Mouse (Mus musculus) hindbrain, embryonic 15.5 days (tissue): ENCODE results near the gene Scgb3a1. TPM values are rescaled to one million over a fixed set of nuclear protein-coding genes. Genes with fewer than 3 reads are reported as not detected.

Source experiments
- ATAC-seq: fragments of 200-750 bp; cut with Nextera tagmentation; 2 replicates; pipeline ENCODE4 v1.8.0; 2017; ENCODE audit warnings: low read depth, moderate number of reproducible peaks, moderate TSS enrichment; ENCODE audit not compliant: low FRiP score
- H3K27ac ChIP-seq: fragments of 300-500 bp; sonication (generic); replicated peaks from 2 replicates; pipeline ENCODE4 v1.5.1; 2015; ENCODE audit warnings: mild to moderate bottlenecking, inconsistent platforms
- H3K27me3 ChIP-seq: fragments of 300-500 bp; sonication (generic); 2 replicates; pipeline ENCODE4 v1.6.1; 2015; ENCODE audit warnings: control low read depth, inconsistent platforms
- H3K36me3 ChIP-seq: fragments of 300-500 bp; sonication (generic); 2 replicates; pipeline ENCODE4 v1.6.1; 2015; ENCODE audit warnings: control low read depth, inconsistent platforms
- H3K4me1 ChIP-seq: fragments of 300-500 bp; sonication (generic); replicated peaks from 2 replicates; pipeline ENCODE4 v1.6.1; 2015; ENCODE audit warnings: control low read depth, inconsistent platforms
- H3K4me2 ChIP-seq: fragments of 300-500 bp; sonication (generic); 2 replicates; pipeline ENCODE4 v1.6.1; 2015; ENCODE audit warnings: moderate library complexity, mild to moderate bottlenecking, inconsistent platforms
- H3K4me3 ChIP-seq: fragments of 300-500 bp; sonication (generic); 2 replicates; pipeline ENCODE4 v1.5.1; 2015; ENCODE audit warnings: mild to moderate bottlenecking, inconsistent platforms
- H3K9ac ChIP-seq: fragments of 300-500 bp; sonication (generic); 2 replicates; pipeline ENCODE4 v1.6.1; 2015; ENCODE audit warnings: inconsistent platforms
- H3K9me3 ChIP-seq: fragments of 300-500 bp; sonication (generic); 2 replicates; pipeline ENCODE4 v1.6.1; 2016; ENCODE audit warnings: control low read depth, inconsistent platforms
- WGBS: fragments of 180-500 bp; shearing (Covaris S2); methylation state at CpG from one replicate; pipeline ENCODE4 v1.1.7; 2015; 5-methylcytosine and 5-hydroxymethylcytosine counted together
- polyA plus RNA-seq: library from polyadenylated mRNA; unstranded; fragments of >200 nt; fragmentation: Nextera tagmentation; extraction: Ambion mirVana; gene quantifications from 2 replicates; pipeline ENCODE4 v1.2.1, GENCODE M21; 2015

Gene Scgb3a1
- polyA plus RNA-seq: 0.36 and 0.56 TPM in 2 replicates

DNA sequence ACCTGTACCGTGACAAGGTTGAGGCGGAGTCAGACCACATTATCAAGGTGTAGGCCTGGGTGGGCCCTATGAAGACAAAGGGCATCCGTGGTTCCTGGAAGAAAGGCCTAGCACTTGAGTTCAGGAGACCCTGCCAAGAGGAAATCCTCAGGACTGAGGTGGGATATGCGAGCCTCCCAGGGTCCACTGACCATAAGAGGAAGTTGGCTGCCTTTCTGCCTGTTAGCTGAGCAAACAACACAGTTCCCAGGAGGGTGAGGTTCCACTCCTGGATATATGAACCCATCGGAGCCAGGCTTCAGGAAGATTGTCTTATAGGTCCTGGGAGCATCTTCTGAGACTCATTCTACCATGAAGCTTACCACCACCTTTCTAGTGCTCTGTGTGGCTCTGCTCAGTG is at the start of gene Scgb3a1:
TSS of gene Scgb3a1 (plus strand) at position 301 of the 400 bp plus-strand sequence.
- H3K27me3 ChIP-seq: no peaks in the 10 kb centered on the region
- no peaks in the 10 kb centered on the region for H3K36me3 ChIP-seq
- no peak within 1 kb of the TSS for H3K27ac ChIP-seq
- H3K4me2 ChIP-seq: no peak within 1 kb of the TSS
- H3K9ac ChIP-seq: no peak within 1 kb of the TSS
- H3K4me1 ChIP-seq: no peaks in the 10 kb centered on the region
- WGBS: 77% methylated on average over 5 of the region's 5 CpGs
- H3K4me3 ChIP-seq: no peak within 1 kb of the TSS
- no peak for ATAC-seq
- no peaks in the 10 kb centered on the region for H3K9me3 ChIP-seq

DNA sequence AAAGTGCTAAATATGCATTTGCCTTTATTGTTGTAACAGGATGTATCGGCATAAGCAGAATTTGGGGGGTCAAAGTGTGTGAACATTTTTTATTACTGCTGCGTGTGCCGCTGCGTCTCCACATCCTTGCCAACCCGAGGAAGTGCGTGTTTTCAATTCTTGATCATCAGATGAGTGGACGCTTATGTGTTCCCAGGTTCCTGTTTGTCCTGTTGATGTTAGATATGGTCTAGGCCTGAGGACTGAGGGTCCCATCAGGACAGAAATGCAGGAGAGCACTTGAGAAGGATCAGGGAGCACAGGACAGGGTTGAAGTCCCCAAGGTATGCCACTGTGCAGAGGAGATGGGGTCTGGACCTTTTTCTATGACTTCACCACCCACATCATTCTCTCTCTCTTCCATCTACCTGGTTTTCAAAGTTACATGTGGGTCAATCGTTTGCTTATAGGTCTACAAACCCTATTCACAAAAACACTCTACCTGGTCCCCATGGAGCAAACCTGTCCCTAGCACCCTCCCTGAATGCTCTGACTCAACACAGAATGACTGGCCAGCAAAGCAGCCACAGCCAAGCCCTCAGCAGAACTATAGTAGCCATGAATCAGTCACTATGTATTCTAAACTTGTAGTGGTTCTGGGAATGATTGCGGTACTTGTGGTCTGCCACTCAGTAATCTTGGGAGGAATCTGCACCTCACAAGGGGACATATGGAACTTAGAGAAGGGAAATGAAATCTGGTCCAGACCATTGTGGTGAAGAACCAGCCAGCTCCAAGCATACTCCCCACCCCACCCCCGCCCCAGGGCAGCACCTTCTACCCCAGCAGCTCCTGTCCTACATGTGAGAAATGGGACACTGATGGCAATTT is 47.3 kb upstream of the Scgb3a1 start:
- no peak for ATAC-seq
- 94% methylated on average over 10 of the region's 10 CpGs for WGBS
- H3K4me2 ChIP-seq: no peak overlapping the region
- no peaks in the 10 kb centered on the region for H3K9me3 ChIP-seq
- H3K27me3 ChIP-seq: peaks cover 18% of the 10 kb centered on the region
- H3K27ac ChIP-seq: no peak overlapping the region
- no peak overlapping the region for H3K4me3 ChIP-seq
- no peaks in the 10 kb centered on the region for H3K4me1 ChIP-seq
- no peaks in the 10 kb centered on the region for H3K36me3 ChIP-seq
- H3K9ac ChIP-seq: no peak overlapping the region

DNA sequence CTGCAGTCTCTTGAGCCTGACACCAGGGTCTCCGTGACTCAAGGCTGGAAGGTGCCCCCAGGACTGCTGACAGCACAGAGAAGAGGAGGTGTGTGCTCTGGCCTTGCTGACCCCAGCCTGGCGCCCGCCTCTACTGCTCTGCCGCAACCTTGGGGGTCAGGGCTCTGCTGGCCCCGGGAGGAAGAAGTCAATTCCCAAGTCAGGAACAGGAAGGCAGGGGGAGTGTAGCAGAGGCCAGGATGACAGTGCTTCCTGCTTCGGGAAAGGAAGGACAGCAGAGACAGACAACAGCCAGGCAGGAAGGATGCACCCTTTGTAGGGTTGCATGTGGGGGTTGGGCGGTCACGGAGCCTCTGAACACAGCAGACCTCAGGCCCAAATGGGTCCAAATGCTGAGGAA is 44.9 kb upstream of the Scgb3a1 start:
- WGBS: 78% methylated on average over 8 of the region's 8 CpGs
- no peaks in the 10 kb centered on the region for H3K4me1 ChIP-seq
- ATAC-seq: no peak
- no peaks in the 10 kb centered on the region for H3K9me3 ChIP-seq
- H3K36me3 ChIP-seq: no peaks in the 10 kb centered on the region
- no peak overlapping the region for H3K27ac ChIP-seq
- H3K9ac ChIP-seq: no peak overlapping the region
- peaks cover 7% of the 10 kb centered on the region for H3K27me3 ChIP-seq
- H3K4me2 ChIP-seq: no peak overlapping the region
- no peak overlapping the region for H3K4me3 ChIP-seq

DNA sequence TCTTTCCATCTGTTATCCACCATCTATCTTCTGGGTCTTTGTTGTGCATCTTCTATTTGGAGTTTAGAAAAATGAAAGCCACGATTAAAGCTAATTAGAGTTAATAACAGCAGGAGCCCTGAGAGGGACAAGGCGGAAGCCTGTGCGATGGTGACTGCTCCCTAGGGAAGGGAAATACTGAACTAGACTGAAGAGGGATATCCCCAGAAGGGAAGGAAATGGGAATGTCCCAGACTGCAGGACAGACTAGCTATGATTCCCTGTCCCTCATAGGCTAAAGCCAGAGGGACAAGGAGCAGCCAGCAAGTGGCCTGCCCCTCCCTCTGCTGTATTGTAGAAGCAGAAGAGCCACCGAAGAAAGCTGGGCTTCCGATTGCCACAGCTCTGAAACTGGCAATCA is 41.5 kb upstream of the Scgb3a1 start:
- no peaks in the 10 kb centered on the region for H3K36me3 ChIP-seq
- H3K27me3 ChIP-seq: no peaks in the 10 kb centered on the region
- WGBS: 72% methylated on average over 5 of the region's 5 CpGs
- ATAC-seq: no peak
- H3K4me2 ChIP-seq: no peak overlapping the region
- H3K27ac ChIP-seq: no peak overlapping the region
- no peak overlapping the region for H3K9ac ChIP-seq
- H3K4me1 ChIP-seq: no peaks in the 10 kb centered on the region
- no peak overlapping the region for H3K4me3 ChIP-seq
- no peaks in the 10 kb centered on the region for H3K9me3 ChIP-seq

DNA sequence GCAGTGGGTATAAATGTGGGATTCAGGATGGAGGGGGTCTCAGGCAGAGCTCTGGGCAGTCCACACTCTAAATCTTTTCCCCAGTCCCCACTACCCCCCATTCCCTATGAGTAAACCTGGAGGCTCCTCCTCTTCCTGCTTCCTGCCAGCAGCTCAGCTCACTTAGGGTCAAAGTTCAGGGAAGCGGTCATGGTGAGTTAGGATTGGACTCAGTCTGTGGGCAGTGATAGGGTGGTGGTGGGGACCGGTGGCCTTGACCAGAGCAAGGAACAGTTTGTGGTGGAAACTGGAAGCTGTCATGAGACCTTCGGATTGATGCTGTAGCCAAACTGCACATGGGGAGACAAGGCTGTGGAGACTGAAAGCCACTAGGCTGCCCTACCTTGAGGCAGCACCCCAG is 39.3 kb upstream of the Scgb3a1 start:
- 89% methylated on average over 3 of the region's 3 CpGs for WGBS
- Histone ChIP-seq H3K27ac (no peak overlapping the region), H3K4me3 (no peak overlapping the region), H3K9ac (no peak overlapping the region), H3K27me3 (no peaks in the 10 kb centered on the region), H3K9me3 (no peaks in the 10 kb centered on the region), H3K4me1 (no peaks in the 10 kb centered on the region), H3K4me2 (no peak overlapping the region), H3K36me3 (no peaks in the 10 kb centered on the region)
- ATAC-seq: no peak

DNA sequence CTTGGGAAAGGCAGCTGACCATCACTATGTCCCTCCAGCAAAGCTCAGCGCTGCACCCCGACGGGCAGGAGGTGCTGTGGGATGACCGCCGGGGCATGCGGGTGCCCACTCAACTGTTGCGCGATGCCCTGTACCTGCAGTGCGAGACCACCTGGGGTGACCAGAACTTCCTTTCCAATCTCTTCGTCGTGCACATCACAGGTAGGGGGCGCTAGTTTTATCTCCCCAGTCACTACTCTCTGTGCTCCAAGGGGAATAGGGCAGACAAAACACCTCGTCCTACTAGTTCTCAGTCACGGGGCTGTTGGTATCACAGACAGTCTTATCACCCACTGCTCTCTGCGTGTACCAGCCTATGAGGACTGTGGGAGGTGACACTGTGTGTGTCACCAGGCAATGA is 37.5 kb upstream of the Scgb3a1 start:
- Histone ChIP-seq H3K9ac (no peak overlapping the region), H3K36me3 (no peaks in the 10 kb centered on the region), H3K4me1 (no peaks in the 10 kb centered on the region), H3K4me3 (no peak overlapping the region), H3K27me3 (no peaks in the 10 kb centered on the region), H3K9me3 (no peaks in the 10 kb centered on the region), H3K4me2 (no peak overlapping the region), H3K27ac (no peak overlapping the region)
- WGBS: 64% methylated on average over 15 of the region's 15 CpGs
- no peak for ATAC-seq

DNA sequence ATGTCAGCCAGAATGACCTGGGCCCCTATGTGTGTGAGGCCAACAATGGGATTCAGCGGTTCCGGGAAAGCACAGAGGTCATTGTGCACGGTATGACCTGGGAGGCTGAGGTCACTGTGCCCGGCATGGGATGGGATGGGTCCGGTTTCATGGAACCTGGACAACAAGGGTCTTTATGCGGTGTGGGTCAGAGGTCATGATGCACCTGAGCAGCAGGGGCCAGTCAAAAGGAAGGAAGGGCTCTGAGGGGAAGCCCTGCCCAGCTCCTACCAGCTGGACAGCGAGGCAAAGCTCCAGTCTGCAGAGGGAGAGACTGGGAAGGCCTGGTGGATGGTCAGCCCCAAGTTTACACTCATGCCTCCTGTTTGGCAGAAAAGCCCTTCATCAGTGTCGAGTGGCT is 36.7 kb upstream of the Scgb3a1 start:
- Histone ChIP-seq H3K27me3 (no peaks in the 10 kb centered on the region; the same call in 1 of the 2 replicates), H3K4me1 (no peaks in the 10 kb centered on the region), H3K4me2 (no peak overlapping the region), H3K4me3 (no peak overlapping the region), H3K9me3 (no peaks in the 10 kb centered on the region), H3K9ac (no peak overlapping the region), H3K27ac (no peak overlapping the region), H3K36me3 (no peaks in the 10 kb centered on the region)
- WGBS: 71% methylated on average over 8 of the region's 8 CpGs
- no peak for ATAC-seq

DNA sequence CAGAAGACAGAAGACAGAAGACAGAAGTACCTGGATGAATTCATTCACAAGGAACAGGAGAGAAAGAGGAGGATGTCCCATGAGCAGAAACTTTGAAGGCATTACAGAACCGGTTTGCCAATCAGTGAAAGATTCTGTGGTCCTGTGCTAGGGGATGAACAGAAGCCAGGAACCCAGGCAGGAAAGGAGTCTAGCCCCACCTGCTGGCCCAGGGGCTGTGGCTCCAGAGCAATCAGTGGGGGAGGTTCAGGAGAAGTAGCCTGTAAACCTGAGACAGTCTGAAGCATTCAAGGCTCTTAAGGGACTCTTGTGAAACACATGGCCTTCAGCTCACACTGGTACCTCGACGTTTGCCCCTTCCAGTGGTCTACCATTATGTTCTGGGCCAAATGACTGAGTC is 32.3 kb upstream of the Scgb3a1 start:
- no peak for ATAC-seq

DNA sequence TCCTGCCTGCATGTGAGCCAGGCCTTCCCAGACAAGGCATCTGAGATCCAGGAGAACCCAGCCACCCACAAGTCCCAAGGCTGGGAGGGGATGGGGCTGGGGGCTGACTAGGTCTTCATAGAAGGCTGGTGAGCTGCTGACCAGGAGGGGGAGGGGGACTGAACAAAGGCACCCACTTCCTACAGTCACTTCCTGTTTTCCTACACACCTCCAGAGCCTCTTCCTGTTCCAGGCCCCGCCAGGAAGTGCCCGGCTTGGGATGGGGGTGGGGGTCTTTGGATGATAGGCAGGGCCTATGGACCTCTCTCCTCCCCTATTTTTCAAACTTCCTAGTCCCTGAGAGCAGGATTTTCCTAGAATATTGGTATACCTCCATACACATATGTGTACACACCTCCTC is 31.2 kb upstream of the Scgb3a1 start:
- no peak overlapping the region for H3K4me3 ChIP-seq
- H3K9ac ChIP-seq: no peak overlapping the region
- H3K27ac ChIP-seq: no peak overlapping the region
- peaks cover 11% of the 10 kb centered on the region for H3K4me1 ChIP-seq
- no peak overlapping the region for H3K4me2 ChIP-seq
- ATAC-seq: no peak
- H3K9me3 ChIP-seq: no peaks in the 10 kb centered on the region
- H3K36me3 ChIP-seq: no peaks in the 10 kb centered on the region
- H3K27me3 ChIP-seq: peaks cover 41% of the 10 kb centered on the region
- WGBS: 89% methylated on average over 2 of the region's 2 CpGs

More for the DNA sequence above, 32.3 kb upstream of the Scgb3a1 start:
- no peaks in the 10 kb centered on the region for H3K36me3 ChIP-seq
- no peak overlapping the region for H3K4me2 ChIP-seq
- H3K9ac ChIP-seq: no peak overlapping the region
- WGBS: 31% methylated on average over 3 of the region's 3 CpGs
- no peaks in the 10 kb centered on the region for H3K9me3 ChIP-seq
- no peak overlapping the region for H3K4me3 ChIP-seq
- H3K27me3 ChIP-seq: peaks cover 38% of the 10 kb centered on the region
- peaks cover 11% of the 10 kb centered on the region for H3K4me1 ChIP-seq
- H3K27ac ChIP-seq: no peak overlapping the region

DNA sequence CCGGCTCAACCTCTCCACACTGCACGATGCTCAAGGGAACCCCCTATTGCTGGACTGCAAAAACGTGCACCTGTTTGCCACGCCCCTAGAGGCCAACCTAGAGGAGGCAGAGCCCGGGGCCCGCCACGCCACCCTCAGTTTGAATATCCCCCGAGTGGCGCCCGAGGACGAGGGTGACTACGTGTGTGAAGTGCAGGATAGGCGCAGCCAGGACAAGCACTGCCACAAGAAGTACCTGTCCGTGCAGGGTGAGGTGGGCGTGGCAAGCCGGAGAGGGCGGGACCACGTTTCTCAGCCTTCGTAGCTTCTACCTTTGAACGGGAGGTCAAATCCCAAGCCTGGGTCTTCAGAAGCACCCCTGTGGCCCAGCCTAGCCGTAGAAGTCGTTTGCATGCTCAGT is 29.3 kb upstream of the Scgb3a1 start:
- WGBS: 7% methylated on average over 22 of the region's 22 CpGs
- peak; percentile 7; the same call in 1 of the 2 replicates for ATAC-seq
- H3K4me2 ChIP-seq: peak overlapping the region; percentile 63
- peaks cover 46% of the 10 kb centered on the region for H3K27me3 ChIP-seq
- H3K4me3 ChIP-seq: peak overlapping the region; percentile 32
- H3K4me1 ChIP-seq: peaks cover 11% of the 10 kb centered on the region
- H3K9me3 ChIP-seq: no peaks in the 10 kb centered on the region
- H3K27ac ChIP-seq: no peak overlapping the region
- H3K36me3 ChIP-seq: no peaks in the 10 kb centered on the region
- no peak overlapping the region for H3K9ac ChIP-seq

DNA sequence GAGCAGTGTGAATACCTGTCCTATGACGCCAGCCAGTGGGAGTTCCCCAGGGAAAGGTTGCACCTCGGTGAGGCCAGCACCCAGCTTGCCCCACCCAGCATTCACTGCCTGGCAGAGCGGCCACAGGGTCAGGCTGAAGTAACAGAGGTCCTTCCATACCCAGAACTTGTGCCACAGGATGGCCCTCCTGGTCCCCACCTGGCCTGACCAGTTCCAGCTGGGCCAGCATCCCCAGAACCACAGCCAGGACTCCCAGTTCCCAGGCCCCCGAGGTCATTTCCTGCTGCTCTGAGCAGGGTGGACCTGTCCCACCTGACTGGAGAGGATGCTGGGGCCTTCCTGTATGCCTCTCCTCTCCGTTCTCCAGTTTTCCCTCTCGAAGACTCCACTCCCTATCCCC is 27.7 kb upstream of the Scgb3a1 start:
- H3K36me3 ChIP-seq: no peaks in the 10 kb centered on the region
- H3K9ac ChIP-seq: no peak overlapping the region
- no peak overlapping the region for H3K4me2 ChIP-seq
- H3K9me3 ChIP-seq: no peaks in the 10 kb centered on the region
- no peak for ATAC-seq
- no peak overlapping the region for H3K4me3 ChIP-seq
- no peak overlapping the region for H3K27ac ChIP-seq
- H3K27me3 ChIP-seq: peaks cover 46% of the 10 kb centered on the region
- H3K4me1 ChIP-seq: peaks cover 11% of the 10 kb centered on the region
- 77% methylated on average over 6 of the region's 6 CpGs for WGBS

DNA sequence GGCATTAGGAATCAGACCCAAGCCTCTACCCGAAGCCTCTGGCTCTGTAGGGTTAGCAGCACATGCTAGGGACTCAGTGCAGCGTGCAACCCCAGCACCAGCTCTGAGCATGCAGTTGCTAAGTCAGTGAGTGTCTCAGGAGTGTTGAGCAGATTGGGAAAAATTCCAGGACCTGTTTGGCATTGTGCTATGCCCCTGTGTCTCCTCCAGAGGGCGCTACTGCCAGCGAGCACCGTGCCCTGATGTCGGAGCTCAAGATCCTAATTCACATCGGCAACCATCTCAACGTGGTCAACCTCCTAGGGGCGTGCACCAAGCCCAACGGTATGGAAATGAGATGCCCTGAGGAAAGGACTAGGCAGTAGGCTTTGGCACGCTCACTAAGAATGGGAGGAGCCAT is 27.0 kb upstream of the Scgb3a1 start:
- Histone ChIP-seq H3K4me3 (no peak overlapping the region), H3K9ac (no peak overlapping the region), H3K27me3 (peaks cover 46% of the 10 kb centered on the region), H3K9me3 (no peaks in the 10 kb centered on the region), H3K4me1 (peaks cover 11% of the 10 kb centered on the region), H3K4me2 (peak overlapping the region; percentile 31), H3K36me3 (no peaks in the 10 kb centered on the region), H3K27ac (no peak overlapping the region)
- no peak for ATAC-seq
- WGBS: 4% methylated on average over 11 of the region's 11 CpGs
